Mouse (Mus musculus) G1E-ER4 (cell line): ENCODE data around the gene Mamstr. TPM values are rescaled to one million over a fixed set of nuclear protein-coding genes. Genes with fewer than 3 reads are reported as not detected.

ENCODE experiments used
- GATA1 ChIP-seq: IDR thresholded peaks from one replicate; pipeline ENCODE4 v1.8.0; 2012; ENCODE audit warnings: low read length, inconsistent platforms
- polyA plus RNA-seq: library from polyadenylated mRNA; stranded (reverse); fragments of >175 nt; gene quantifications from 2 replicates; pipeline ENCODE4 v1.2.3, GENCODE M21; 2012

The Mamstr gene
- polyA plus RNA-seq, 1 experiment = not detected

DNA sequence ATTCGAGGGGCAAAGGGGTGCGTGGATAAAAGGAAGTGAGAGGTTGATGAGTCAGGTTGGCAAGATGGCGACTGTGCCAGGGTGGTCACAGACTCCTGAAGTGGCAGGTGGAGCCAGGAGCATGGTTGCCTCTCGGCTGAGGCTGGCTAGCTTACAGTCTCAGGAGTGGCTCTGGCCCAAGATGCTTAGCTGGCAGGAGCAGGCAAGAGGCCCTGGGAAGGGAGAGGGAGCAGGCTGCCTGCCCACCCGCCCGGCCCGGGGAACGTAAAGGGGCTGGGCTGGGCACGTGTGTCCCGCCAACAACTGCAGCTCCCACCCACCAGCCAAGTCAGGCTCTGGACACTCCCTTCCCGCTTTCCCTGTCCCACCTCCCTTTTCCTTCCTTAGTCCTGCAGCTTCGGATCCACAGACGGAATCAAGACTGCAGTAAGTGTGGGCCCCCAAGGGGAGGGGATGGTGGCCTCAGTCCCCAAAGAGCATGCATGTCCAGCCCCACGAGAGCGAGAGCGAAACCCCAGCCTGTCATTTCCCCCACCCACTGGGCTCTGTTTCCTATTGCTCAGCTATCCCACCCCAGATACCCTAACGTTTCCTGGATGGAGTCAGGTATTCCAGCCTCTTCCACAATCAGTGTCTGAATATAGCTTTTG lies 1.7 kb downstream of the Mamstr start:
- TF ChIP-seq GATA1 = no peak

DNA sequence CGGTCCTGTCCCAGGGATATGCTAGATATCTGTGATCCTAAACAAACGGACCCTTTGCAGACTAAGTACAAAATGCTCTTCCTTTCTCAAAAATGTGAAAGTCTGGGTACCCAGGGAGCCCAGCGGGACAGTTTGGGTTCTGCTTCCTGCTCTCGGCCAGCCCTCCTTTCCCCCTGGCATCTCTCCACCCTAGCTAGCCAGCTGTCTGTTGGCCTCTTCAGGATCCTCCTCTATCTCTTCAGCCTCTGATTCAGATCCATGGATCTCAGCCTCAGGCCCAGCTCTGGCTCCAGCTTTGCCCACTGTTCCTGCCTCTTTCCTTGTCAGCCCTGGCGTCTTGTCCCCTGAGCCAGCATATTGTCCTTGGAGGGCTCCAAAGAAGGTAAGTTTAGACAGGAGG lies 2.3 kb downstream of the Mamstr start:
- TF ChIP-seq GATA1 = no peak

DNA sequence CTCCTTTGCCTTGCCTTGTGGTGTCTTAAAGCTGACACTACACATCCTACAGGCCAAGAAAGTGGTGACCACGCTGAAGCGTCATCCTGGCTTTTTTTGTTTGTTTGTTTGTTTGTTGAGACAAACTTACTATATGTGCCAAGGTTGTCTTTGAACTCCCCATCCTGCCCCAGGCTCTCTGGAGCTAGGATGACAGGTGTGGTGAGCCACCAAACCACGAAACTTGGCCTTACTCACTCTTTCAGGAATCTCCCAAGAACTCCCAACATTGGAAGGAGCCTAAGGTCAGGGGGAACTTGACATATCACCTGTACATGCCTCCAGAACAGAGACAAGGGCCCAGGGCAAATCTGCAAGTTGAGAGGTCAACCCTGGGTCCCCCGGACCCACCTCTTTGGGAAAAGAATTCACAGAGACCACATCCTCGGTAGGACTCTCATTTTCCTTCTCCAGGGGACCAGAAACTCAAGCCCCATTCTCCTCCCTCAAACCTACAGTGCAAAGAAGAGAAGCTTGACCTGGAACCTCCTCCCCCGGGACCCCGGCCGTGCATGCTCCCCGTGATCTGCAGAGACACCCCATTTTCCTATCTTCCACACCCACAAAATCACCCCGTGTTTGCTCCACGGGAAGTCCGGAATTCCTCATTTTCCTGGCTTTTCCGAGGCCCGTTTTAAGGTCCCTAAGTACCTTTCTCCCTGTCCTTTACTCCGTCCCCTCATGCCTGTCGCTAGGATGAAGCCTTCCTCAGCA lies 2.9 kb downstream of the Mamstr start:
- TF ChIP-seq GATA1 = no peak

DNA sequence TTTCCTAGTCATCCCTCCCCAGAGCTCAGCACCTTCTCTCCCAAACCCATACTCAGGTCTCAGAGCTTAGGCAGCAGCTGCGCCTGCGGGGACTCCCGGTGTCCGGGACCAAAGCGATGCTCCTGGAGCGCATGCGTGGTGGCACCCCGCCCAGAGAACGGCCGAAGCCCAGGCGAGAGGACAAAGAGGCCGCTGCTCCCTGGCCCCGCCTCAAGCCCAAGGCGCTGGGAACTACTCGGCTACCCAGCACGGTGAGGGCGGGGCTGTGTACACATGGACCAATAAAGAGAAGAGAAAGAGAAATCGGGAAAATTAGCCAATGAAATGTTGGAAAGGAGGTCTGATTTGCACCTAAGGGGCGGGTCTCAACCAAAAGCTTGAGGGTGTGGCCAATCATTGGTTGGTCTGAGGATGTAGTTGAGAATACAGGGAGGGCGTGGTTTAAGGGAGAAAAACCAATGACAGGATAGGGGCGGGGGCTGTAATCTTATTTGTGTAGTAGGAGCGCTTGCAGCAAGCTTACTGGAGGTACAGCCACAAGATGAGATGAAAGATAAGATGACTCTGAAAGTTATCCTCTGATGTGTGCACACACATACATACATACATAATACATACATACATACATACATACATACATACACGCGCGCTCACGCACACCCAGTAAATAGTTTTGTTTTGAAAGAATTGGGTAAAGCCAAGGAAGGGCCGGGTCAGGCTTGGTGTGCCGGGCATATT lies 3.8 kb downstream of the Mamstr start:
- TF ChIP-seq GATA1 = no peak

DNA sequence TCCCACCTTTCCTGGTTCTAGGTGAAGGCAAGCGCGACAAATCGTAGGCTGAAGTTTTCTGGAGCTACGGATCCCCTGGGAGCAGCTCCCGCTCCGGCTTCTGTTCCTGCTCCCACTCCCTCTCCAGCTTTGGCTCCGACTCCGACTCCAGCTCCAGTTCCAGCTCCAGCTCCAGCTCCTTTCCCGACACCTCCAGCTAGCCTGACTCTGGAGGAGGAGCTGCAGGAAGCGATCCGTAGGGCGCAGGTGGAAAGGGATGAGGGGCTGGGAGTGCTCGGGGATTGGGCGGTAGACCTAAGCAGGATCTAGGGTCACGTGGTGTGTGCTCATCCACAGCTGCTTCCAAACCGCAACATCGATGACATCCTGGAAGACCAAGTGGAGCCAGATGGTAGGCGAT lies 4.4 kb downstream of the Mamstr start:
- TF ChIP-seq GATA1 = no peak

DNA sequence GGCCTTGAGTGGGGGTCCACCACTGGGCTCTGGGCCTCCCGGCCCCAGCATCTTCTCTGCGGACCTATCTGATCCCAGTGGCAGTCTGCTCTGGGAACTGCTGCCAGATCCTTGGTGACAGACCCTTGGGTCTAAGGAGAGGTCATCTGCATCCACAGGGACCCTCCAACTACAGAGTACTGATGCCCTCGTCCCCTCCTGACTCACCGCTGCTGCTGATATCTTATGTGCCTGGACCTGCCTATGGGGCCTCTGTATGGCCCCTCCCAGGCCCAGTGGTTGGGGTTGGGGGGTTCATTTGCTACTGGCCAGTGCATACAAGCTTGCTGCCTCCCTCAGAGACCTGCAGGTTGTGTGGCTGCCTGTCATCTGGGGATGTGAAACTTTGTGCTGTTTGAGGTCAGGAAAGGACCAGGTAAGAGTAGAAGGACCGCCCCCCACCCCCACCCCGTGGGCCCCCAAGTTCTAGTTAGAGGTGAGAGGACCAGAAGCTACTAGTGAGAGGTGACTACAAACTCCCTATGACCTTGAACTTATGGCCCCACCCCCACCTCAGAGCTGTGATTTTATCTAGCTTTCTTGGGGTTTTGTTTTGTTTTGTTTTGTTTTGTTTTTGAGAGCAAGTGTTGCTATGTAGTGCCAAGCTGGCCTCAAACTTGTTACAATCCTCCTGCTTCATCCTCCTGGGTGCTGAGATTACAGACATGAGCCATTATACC lies 5.3 kb downstream of the Mamstr start:
- no peak for TF ChIP-seq GATA1

DNA sequence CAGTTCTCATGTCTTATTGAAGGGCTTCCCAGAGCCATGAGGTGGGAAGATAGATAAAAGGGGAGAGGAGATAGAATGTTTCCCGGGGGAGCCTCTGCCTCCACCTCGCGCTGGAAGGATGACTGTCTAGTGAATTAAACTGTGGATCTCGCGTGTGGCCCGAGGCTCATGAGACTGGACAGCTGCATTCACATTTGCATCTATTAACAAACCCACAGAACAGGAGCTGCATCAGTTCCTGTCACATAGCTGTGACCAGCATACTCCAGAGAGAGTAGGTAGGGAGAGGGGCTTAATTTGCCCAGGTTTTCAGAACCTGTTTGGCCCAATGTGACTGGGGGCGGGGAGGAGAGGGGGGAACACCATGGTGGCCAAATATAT lies 5.8 kb downstream of the Mamstr start:
- TF ChIP-seq GATA1 = no peak

DNA sequence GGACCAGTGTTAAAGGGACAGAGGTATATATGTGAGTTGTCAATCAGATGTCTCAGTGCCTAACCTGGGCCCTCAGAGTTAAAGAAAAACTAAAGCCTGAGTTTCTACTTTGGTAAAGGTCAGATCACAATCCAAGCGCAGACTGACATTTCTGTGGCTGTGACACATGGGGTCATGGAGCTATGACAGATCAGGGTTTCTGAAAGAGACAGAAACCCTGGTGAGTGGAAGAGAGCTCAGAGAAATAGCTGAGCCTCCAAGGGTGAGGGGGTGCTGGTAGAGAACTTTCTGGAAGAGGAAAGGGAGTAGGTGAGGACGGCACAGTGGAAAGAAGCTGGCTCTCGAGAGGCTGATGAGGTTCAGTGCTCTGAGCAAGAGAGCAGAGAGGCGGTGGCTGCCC lies 6.9 kb downstream of the Mamstr start:
- TF ChIP-seq GATA1 = no peak

DNA sequence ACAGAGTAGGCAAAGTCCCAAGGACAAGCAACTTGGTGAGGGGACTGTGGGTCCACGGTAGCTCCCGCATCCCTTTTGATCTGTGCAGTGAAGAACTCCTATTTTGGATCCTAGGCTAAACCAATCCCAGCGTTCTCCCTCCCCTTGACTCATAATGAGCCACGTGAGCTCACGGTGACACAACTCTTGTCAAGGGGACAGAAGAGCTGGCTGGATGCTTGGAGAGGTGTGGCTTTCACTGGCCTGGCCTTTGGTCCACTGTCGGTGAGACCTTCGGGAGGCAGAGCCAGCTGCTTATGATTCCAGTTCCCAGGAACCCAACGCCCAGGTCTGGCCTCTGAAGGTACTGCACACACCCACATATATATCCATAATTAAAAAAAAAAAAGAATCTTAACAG lies 9.6 kb downstream of the Mamstr start:
- no peak for TF ChIP-seq GATA1

DNA sequence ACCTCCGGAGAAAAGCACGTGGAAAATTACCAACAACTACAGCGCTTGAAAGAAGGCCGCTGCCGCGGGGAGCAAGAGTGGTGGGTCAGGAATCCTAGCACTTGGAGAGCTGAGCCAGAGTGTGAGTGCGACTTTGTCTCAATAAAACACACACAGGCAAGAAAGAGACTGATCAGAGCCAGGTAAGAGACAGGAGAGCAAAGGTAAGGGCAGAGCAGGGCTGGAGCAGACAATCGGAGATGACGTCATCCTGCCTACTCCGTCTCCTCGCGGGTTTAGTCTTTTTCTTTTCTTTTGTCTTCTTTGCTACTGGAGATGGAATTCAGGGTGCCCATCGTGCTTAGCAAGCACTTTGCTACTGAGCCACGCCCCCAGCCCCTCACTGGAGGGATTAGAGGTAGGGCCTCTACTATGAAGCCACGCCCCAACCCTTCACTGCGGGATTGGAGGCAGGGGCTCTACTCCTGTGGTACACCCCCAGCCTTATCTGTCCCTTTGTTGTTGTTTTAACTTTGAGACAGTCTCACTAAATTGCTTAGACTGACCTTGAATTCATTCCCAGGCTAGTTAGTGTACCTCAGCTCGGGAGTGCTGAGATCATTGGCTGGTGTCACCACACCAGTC lies 14.8 kb downstream of the Mamstr start:
- no peak for TF ChIP-seq GATA1

DNA sequence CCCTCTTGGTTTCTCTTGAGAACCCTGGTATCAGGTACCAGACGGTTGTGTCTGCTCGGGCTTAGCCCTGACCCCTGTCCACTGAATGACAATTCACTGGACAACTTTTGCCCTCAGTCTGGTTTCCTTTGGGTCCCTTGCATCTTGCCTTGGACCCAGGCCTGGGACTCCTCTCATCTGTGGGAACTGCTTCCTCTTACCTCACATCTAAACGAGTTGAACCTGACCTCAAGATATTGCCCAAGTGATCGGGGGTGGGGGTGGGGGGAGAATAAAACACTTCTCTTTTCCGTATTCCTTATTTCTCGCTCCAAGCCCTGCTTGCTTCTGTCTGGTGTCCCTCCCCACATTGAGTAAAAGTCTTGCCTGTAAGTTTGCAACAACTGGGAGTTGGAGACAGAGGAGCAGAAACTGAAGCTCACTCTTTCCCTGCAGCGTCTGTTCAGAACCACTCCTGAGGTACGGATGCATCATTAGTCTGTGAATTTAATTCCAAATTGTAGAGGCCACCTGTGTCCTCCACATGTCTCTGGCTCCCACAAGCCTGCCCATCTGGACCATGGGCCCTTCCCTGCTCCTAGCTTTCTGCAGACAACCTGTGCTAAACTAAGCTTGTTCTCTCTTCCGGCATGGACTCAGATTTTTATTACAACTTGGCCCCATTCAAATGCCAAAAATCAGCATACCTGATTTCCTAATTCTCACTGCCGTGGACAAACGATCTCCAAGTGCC lies 21.1 kb downstream of the Mamstr start:
- TF ChIP-seq GATA1 = no peak

DNA sequence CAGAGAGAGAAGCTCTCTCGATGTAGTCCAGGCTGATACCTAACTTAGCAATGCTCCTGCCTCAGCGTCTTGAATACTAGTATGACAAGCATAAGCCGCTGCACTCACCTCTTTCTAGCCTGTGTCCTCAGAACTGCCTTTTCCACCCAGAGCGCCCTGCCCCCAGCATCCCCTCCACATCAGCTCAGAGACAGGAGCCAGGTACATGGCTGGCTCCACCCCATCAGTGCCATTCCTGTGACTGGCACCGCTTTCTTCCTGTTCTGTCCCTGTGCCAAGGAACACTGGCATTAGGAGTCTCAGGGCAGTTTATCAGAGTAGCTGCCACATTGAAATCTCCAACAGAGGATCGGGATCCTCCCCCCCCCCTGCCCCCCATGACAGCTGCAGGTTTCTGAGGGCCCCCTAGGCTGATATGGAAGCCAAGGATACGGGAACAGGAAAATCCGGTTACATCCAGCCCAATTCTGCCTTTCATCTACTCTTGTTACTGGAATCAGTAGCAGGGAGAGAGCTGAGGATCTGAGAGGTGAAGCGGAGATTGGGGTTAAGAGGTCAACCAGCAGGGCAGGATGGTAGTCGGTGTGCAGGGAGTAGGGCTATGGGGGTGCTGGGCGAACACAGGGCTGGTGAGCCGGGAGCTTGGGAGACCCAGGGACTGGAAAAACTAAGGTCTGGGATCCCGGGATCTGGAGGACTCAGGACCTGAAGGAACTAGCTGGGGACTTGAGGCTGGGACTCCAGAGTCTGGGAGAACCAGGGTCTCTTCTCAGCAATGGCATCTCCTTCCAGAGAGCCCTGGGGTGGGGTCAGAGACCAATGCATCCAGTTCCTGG lies 25.7 kb downstream of the Mamstr start:
- TF ChIP-seq GATA1 = no peak

DNA sequence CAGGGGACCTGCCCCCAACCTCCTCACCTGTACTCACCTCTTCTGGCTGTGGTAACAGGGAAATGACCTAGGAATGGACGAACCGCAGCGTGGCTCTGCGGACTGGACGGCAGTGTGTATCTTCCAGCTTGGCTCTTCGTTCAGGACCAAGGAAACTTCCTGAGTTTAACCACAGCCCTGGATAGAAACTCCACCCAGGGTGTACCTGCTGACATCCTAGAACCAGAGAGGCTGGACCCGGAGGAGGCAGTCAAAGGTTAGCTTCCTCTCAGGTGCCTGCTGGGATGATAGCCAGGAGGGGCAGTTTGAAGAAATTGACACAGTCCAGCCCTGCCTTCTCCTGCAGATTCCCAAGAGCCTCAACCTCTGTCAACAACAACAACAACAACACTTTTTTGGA lies 26.4 kb downstream of the Mamstr start, which contains the start of gene Fut2:
Gene Fut2 (minus strand): TSS at position 234 of the 400 bp plus-strand sequence.
- no peak for TF ChIP-seq GATA1

DNA sequence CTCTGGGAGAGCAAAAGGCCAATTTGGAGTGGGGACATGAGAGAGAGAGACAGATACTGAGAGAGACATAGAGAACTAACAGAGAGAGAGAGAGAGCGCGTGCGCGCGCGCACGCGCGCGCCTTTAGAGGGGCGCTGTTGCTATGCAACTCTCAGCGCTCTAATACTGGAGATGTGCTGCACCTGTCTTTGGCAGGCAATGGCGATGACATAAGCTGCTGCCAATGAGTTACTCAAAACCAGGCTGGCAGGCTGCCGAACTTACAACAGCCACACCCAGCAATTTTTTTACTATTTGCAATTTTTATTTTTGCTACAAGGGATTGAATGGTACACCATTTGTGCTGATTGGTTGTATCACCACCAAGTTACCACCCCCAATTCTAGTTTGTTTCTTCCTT lies 28.0 kb downstream of the Mamstr start:
- TF ChIP-seq GATA1 = no peak
